Mouse (Mus musculus): ENCODE results near the gene Apoc1.
"Not testable (repeated sequence)": the region's sequence is repeated elsewhere in the genome, so short reads cannot be mapped to it uniquely, and the experiment has no call there.

Gene Apoc1

DNA sequence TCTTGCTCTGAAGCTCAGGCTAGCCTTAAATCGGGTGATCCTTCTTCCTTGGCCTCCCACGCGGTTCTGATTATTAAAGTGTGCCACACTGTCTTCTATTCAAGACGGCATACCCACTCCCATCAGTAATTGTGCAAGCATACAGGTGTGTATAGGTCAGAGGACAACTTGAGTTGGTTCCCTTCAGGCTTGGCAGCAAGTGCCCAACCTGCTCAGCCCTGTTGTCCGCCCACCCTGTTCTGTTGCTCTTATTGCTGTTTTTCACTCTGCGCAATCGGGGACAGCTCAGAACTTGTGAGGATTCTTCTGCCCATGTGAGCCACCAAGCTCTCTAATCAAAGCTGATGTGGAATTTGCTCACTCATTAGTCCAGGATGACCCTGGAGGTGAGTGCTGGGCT, 12.8 kb upstream of the Apoc1 start:
- in situ Hi-C loops (cut with MboI, MseI), result no loop called here

DNA sequence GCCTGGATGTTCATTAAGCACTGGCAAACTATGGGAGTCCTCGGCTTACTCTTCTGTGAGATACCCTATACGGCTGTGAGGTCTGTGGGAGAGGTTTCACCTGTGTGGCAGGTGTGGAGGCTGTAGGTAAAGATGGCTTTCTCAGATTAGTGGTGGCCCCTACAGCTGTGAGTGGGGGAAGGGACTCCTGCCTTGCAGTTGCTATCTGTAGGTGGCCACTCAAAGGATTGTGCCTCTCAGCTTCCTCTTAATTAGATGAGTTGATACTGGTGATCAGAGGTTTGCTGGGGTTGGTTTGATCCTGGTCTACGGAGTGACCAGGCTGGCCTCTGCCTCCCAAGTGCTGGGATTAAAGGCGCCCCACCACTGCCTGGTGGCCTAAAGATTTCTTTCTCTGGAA, 12.0 kb upstream of the Apoc1 start:
- in situ Hi-C loops (cut with MboI, MseI), result no loop called here

DNA sequence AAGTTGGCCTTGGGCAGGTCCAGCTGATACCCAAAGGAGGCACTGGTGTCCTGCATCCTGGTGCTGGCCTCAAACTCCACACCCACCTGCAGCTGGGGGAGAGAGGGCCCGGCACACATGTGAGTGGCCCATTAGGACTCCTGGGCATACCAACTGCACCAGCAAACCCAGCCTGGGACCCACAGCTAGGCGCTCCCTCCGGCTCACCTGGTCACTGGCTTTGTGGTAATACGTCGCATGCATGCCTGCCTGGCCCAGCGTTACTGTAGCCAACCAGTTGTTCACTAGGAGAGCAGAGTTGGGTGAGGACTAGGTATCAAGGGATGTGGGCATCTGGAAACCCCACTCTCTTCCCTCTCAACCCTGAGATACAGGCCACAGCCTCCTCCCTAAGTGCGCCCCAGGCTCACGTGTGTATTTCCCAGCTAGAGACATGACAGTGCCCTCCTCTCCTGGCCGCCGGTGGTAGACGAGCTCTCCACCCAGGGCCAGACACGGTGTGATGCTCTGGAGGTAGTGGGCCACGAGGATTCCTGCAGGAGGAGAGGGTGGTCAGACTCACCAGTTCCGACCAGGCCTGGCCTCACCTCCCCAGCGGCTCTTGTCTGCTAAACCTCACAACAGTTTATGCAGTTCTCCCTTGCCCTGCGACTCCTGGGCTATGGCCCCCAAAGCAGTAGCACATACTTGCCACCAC, 10.5 kb upstream of the Apoc1 start:
- in situ Hi-C loops (cut with MboI, MseI), result no loop called here

DNA sequence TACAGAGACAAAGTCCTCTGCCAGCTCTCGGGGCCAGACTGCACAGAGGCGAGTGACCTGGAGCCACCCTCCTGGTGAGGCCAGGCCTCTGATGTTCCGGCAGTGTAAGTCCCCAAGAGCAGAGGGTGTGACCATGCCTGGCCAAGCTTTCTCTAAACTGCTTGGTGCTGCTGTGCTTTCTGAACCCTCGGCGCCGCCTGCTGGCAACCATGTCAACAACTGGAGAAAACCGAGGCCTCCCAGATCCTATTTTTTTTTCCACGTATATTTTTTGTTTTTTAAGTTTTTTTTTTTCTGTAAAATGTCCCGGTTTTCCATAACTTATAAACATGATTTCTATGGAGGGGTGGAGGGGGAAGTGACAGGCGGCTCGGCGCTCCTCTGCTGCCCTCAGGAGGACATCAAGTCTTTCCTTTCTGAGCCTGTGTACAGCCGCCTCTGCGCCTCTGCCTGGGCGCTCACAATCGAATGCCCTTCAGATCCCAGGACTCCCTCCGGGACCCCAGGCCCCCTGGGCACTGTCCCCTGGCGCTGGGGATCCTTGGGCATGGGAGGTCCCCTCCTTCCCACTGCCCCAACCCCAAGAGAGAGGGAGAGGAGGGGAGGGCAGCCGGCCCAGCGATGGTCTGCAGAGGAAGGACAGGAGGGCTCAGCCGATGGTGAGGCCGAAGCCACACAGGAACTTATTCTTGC, 8.8 kb upstream of the Apoc1 start:
- in situ Hi-C loops (cut with MboI, MseI), result no loop called here

DNA sequence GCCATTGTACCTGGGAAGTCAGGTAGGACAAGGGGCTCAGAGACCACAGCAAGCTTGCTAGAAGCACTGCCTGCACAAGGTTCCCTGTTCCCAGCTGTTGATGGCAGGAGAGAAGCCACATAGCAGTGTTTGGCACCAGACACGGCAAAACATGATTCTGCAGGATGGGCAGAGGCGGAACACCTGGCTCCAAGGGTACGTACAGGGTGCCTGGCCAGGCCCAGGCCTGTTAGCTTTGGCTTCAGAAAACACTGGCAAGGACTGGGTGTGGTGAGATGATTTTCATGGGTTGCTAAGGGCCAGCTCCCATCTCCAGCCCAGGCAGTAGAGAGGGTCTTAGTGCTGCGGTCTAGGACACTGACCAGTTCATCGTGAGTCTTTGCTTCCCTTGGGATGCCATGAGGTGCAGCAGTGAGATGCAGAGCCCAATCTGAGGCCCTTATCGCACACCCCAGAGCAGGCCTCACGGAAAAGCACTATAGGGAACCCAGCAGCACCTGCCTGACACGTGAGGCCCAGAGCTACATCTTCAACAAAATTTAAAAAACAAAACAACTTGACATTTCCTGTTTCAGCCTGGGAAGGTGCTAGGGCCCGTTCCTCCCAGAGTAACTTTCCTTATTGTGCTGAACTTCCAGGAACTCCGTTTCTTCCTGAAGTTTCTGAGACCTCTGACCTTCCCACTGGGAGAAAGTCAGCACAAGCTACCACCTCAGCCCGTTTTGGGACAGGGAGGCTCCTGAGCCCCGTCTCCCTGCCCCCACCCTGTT, 8.0 kb upstream of the Apoc1 start:
- in situ Hi-C loops (cut with MboI, MseI), result no loop called here

DNA sequence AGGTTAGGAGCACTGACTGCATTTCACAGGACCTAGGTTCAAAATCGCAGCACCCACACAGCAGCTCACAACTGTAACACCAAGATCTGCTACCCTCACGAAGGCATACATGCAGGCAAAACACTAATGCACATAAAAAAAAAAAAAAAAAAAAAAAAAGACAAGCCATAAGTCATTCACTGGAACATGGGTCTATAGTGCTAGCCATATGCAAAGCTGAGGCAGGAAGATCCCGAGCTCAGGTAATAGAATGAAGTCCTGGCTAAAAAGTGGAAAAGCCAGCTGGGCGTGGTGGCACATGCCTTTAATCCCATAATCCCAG, 7.3 kb upstream of the Apoc1 start:
- in situ Hi-C loops (cut with MboI, MseI), result no loop called here

DNA sequence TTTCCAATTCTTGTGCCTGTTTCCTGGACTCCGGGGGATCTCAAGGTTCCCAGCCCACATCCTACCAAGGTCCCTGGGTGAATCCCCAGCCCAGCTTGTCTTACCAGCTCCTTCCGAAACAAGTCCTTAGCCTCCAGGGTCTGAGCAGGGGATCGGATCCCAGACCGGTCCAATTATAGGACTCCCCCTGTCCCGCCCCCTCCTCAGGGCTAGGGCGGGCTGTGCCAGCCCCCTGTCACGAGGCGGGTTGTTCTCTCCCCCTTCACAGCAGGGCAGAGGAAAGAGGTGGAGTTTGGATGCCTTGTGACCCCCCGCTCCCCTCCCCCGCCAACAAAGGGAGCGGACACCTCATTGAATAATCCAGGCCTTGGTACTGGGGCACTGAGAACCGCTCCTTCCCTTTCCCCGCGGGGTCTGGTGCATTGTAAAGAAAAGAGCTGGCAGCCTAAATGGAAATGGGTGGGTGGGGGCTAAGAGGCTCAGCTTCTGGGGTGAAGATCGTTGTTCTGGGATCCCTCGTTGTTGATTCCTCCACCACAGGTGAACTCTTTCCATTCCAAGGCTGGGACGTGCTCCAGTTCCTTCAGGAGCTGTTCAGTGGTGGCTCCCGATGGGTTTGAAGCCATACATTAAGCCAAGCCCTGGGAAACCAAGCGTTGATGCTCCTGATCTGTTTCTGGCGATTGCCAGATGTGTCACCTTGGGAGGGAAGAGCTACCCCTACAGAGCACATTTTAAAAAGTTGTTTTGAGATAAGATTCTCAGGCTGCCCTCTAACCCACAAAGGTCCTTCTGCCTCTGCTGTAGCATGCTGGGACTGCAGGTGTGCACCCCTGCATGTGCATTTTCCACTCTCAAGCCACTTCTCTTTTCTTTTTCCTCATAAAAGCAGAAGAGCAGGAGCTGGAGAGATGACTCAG, 6.7 kb upstream of the Apoc1 start, which contains the start of gene Apoe:
Apoe (minus strand) TSS at position 282 of the 920 bp plus-strand sequence.
- in situ Hi-C loops (cut with MboI, MseI), result no loop called here

DNA sequence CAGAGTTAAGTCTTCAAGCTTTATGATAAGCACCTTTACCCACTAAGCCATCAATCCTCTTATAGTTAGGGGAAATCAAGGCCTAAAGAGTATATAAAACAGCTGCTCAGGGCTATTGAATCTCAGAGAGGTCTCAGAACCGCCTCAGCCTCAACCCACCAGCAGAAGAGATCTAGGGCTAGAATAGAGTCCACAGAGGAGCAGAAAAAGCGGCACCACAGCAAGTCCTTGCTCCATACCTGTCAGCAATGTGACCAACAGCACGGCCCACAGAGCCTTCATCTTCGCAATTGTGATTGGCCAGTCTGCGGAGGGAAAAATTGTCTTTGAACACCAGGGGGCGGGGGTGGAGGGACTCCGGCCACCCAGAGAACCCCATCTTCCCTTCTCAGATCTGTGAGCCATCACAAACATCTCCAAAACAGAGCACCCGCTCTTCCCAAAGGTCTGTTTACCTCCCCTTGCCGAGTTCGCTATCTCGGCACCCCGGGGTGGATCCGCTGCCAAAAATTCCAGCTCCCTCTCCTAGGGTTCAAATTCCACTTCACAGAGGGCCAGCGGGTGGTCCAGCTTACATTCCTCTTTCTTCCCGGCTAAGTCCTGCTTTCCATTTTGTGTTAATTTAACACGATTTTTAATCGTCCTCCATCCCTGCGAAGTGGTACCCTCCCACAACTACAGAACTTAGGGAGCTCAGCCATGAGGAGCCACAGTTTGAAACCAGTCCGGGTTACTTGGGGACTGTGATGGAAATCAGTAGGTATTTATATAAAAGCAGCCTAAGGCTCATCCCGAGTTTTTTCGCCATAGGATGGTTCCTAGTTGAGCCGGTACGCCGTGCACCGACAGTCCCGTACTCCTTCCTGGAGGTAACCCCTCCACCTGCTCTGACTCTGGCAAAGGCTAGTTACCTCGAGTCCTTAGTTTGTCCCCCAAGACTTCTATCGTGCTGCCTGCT, 5.8 kb upstream of the Apoc1 start:
- in situ Hi-C loops (cut with MboI, MseI), result no loop called here

DNA sequence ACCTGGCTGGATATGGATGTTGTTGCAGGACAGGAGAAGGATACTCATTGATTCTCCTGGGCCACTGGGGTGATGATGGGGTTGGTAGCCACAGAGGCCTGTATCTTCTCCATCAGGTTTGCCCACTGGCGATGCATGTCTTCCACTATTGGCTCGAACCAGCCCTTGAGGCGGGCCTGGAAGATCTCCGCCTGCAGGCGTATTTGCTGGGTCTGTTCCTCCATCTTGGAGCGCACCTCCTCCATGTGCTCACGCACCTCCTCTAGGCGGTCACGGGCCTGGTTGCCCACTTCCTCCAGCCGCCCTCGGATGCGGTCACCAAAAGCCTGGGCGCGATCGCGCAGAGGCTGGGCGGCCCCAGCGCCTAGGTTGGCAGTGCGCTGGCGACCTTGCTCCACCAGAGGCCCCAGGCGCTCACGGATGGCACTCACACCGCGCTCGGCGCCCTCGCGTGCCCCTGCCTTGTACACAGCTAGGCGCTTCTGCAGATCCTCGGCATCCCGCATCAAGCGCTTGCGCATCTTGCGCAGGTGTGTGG, 3.9 kb upstream of the Apoc1 start:
- in situ Hi-C loops (cut with MboI, MseI), result no loop called here

DNA sequence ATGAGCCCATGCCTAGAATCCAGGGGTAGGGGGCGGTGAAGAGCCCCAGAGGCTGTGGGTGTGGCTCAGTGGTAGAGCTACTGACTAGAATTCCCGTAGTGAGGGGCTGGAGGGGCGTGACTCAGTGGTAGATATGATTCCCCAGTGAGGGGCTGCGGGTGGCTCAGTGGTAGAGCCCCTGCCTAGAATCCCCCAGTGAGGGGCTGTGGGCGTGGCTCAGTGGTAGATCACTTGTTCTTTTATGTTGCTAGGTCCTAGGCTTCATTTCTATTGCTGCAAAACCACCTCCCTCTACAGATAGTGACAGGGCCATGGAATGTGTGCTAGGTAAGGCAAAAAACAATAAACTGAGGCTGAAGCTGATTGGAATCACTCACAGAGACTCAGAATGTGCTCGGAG, 3.4 kb upstream of the Apoc1 start:
- in situ Hi-C loops (cut with MboI, MseI), result no loop called here

DNA sequence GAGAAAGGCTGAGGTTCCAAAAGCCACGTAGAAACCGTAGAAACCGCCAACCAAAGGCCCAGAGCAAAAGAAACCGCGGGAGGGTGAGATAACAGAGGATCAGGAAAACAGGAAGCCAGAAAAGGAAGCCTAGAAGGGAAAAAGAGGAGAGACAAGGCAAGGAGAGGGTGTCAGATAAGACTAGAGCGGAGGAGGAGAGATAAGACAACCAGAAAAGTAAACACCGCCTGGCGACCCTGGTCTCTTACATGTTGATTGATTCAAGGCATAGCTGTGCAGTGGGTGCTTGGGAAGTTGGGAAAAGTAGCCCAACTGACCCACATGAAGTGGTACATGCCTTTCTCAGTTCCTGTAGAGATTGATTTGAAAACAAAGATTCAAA, 2.7 kb upstream of the Apoc1 start:
- in situ Hi-C loops (cut with MboI, MseI), result no loop called here

DNA sequence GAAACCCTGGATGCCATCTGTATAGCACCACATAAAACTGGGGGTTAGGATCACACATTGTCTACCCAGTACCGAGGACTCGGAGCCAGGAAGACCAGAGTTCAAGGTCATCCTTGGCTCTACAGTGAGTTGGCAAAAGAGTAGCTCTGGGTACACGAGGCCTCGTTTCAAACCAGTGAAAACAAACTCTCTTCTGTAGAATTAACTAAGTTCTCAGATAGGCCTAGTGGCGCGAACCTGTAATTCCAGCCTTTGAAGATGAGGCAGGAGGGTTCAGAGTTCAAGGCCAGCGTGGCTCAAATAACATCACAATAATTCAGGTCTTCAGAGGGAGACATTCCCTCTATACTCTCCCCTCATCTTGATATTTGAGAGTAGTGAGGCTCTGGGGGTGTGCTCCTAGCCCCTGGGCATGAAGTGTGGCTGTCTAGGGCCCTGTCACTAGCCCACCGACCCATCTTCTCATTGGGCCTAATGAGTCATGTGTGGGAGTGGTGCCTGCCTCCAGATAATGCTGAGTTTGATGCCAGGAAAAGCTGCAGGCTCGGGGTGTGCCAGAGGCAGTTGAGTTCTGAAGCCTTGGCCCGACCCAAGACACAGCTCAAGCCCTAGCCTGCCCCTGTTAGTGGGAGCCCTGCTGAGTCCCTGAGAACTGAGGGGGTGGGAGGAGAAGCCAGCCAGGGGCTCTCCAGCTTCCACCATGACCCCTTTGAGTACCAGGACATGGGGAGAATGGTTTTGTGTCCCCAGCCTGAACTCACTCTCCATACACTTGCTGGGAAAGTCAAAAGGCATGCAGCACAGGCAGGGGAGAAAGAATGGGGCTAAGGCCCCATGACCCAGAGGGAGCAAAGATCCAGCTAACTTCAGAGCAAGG, 2.1 kb upstream of the Apoc1 start:
- in situ Hi-C loops (cut with MboI, MseI), result no loop called here

DNA sequence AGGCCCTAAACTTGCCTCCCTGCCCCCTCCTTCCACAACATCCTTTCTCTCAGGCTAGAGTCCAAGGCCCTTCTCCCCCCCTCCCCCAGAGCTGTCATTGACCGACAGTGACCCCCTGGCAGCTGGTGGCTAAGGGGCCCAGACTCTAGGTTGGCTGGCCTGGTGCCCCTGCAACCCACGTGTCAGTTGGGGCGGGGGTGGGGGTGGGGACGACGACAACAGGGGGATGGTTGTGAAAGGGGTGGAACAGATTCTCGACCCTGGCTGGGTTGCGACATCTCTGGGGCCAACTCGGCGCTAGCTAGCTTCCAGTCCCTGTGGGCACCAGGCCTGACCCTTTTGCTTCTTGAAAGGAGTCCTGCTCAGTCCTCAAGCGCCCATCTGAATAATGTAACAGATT, 961 bp upstream of the Apoc1 start:
- in situ Hi-C loops (cut with MboI, MseI), result no loop called here

DNA sequence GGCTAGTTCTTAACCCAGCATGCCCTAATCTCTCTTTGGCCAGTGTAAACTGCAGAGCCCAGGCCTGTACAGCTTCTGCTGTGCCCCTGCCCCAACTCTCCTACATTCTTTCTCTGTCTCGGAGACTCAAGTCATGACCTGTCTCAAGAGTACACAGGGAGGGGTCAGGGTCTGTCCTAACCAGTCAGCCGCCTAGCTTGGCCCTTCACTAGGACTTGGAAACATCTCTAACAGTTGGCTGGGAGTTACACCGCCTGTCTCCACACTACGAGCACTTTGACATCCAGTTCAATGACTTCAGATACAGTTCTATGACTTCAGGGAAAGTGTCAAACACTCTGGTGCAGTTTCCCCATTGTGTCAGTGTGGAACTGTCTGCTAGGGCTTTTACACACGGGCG, 1.0 kb downstream of the Apoc1 start:
- in situ Hi-C loops (cut with MboI, MseI), result no loop called here

DNA sequence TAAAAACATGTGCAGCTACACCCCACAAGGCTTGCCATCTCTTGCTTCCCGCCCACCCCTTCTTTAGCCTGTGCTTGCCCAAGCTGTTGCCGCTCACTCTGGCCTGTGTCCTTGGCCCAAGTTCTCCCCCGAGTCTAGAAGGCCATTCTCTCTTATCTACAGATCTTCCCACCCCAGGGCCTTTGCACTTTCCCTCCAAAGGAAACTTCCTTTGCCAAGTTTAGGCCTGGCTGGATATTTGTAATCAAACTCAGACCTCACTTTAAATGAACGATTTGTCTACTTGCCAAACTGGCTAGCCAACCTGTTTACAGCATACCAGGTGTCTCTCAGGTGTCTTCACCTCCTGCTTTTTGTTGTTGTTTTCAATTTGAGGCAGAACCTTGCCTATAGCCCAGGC, 1.6 kb downstream of the Apoc1 start:
- in situ Hi-C loops (cut with MboI, MseI), result no loop called here

DNA sequence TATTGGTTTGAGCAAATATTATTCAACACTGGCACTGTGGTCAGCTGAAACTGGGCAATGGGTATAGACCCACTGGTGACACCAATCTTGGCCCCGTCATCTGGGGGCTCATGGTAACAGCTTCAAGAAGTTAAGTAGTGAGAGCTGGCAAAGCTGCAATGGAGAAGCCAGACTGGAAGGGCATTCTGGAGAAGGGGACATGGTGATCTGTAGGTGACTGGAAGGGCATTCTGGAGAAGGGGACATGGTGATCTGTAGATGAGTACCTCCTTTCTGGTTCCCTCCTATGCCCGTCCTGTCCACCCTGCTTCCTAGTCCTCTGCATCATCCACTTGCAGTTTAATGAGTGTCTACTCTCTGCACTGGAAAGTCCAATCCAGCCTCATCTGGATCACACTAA, 3.8 kb downstream of the Apoc1 start:
- in situ Hi-C loops (cut with MboI, MseI), result no loop called here

DNA sequence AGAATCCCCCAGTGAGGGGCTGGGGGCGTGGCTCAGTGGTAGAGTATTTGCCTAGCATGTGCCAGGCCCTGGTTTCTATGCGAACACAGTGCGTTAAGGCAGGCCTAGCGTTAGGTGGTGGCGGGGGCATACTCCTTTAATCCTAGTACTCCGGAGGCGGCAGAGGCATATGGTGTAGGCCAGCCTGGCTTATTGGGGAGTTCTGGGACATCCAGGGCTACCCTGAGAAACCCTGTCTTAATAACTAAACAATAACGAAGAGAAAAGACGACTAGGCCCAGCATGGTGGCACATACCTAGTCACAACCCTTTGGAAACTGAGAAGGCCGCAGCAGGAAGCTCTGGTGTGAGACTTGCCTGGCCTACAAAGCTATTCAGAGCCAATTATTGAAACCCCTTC, 4.4 kb downstream of the Apoc1 start:
- in situ Hi-C loops (cut with MboI, MseI), result no loop called here

DNA sequence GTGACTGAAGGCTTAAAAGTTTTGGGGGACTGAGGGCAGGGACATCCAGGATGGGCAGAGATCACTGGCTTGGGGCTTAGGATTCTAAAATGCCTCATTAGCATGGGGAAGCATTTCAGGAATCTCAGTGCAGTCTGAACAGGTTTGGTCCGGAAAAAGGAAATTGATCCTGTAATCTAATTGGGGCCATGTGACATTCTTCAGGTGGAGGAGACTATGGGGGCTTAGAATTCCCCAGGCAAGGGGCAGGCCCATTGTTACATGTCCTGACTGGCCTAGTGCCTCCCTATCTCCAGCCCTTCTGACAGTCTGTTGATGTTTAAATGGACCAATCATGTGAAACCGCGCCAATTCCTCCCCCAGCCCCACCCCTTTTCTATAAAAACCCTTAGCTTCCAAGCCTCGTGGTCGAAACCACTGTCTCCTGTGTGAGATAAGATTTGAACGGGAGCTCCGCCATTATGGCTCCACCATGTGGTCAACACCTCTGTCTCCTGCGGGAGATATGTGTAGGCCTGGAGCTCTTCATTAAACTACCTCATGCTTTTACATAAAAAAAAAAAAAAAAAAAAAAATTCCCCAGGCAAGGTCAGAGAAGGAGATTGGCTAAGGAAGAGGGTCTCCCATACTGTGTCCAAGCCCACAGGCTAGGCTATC, 5.4 kb downstream of the Apoc1 start:
- in situ Hi-C loops (cut with MboI, MseI), result not testable (repeated sequence)

DNA sequence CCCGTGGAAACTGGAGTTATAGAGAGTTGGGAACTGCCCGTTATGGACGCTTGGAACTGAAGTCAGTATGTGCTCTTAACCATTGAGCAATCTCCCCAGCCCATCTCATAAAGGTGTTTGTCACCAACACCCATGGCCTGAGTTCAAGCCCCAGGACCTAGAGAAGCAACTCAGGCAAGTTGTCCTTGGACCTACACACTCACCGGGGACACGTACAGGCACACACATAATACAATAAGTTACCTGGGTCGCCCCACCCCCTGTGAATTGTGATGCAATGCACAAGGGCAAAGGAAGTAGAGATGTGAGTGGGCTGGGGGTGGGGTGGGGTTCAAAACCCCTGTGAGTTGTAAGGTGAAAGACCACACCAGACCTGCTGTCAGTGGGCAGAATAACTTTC, 5.9 kb downstream of the Apoc1 start:
- in situ Hi-C loops (cut with MboI, MseI), result no loop called here
